Mouse (Mus musculus) ES-E14 (cell line): ENCODE results near the gene Amz2. TPM values are rescaled to one million over a fixed set of nuclear protein-coding genes. Genes with fewer than 3 reads are reported as not detected.

Experiments
- DNase-seq: peaks from one replicate; pipeline ENCODE4 v3.0.0-alpha.2; 2013; ENCODE audit warnings: low read depth, low spot score
- H3K27ac ChIP-seq: 2 replicates; pipeline ENCODE4 v1.5.1; 2012; ENCODE audit warnings: low read depth, mild to moderate bottlenecking, low read length, moderate library complexity, mixed read lengths; ENCODE audit not compliant: poor library complexity, insufficient read depth, severe bottlenecking
- H3K36me3 ChIP-seq: 2 replicates; pipeline ENCODE4 v1.6.1; 2012; ENCODE audit warnings: mild to moderate bottlenecking, low read length, moderate library complexity, mixed read lengths; ENCODE audit not compliant: control insufficient read depth, poor library complexity, insufficient read depth, severe bottlenecking
- H3K4me1 ChIP-seq, 2 experiments: fragments of 150-350 bp in 1 of 2; sonication (generic) in 1 of 2; 2 replicates each; pipeline ENCODE4 v1.6.1; 2012; ENCODE audit warnings: low read length in 2 of 2, mild to moderate bottlenecking in 1 of 2, mixed read lengths in 1 of 2; ENCODE audit not compliant: control insufficient read depth in 2 of 2, insufficient read depth in 2 of 2, poor library complexity in 1 of 2
- H3K4me3 ChIP-seq, 2 experiments: fragments of 150-350 bp in 1 of 2; sonication (generic) in 1 of 2; 2 replicates each; pipeline ENCODE4 v1.5.1; 2012; ENCODE audit warnings: low read length in 2 of 2, low read depth in 1 of 2, mild to moderate bottlenecking in 1 of 2, mixed read lengths in 1 of 2; ENCODE audit not compliant: insufficient read depth in 1 of 2, poor library complexity in 1 of 2, severe bottlenecking in 1 of 2
- H3K9ac ChIP-seq: 2 replicates; pipeline ENCODE4 v1.6.1; 2012; ENCODE audit warnings: low read depth, mild to moderate bottlenecking, low read length, mixed read lengths; ENCODE audit not compliant: poor library complexity, insufficient read depth, severe bottlenecking
- H3K9me3 ChIP-seq: fragments of 150-350 bp; sonication (generic); 2 replicates; pipeline ENCODE4 v1.6.1; 2012; ENCODE audit warnings: low read depth, mild to moderate bottlenecking, low read length; ENCODE audit not compliant: control insufficient read depth, insufficient read depth
- CHD2 ChIP-seq: IDR thresholded peaks from 2 replicates; pipeline ENCODE4 v1.6.1; 2014; ENCODE audit warnings: mild to moderate bottlenecking, low read depth, low read length, inconsistent platforms
- HCFC1 ChIP-seq: IDR thresholded peaks from 2 replicates; pipeline ENCODE4 v1.6.1; 2012; ENCODE audit warnings: low read length, inconsistent platforms, borderline replicate concordance; ENCODE audit not compliant: insufficient read depth
- MAFK ChIP-seq: IDR thresholded peaks from 2 replicates; pipeline ENCODE4 v1.6.1; 2014; ENCODE audit warnings: mild to moderate bottlenecking, low read depth, low read length, inconsistent platforms; ENCODE audit not compliant: insufficient read depth
- ZC3H11A ChIP-seq: IDR thresholded peaks from 2 replicates; pipeline ENCODE4 v1.6.1; 2012; ENCODE audit warnings: low read depth, mild to moderate bottlenecking, inconsistent platforms, low read length, borderline replicate concordance
- ZNF384 ChIP-seq: IDR thresholded peaks from 2 replicates; pipeline ENCODE4 v1.6.1; 2012; ENCODE audit warnings: low read depth, low read length, inconsistent platforms
- in situ Hi-C, 2 experiments: fragments of 600-800 bp; cut with MboI; formaldehyde crosslinking; loops; one replicate each; pipeline ENCODE4 v1.15.1; 2025; ENCODE audit warnings: low sequenced_read_pairs in 2 of 2, inconsistent platforms in 1 of 2; ENCODE audit not compliant: unreplicated experiment in 2 of 2
- total RNA-seq: library from RNA; depleted of rRNA; stranded (reverse); fragments of 300-350 nt; gene quantifications from 2 replicates; pipeline ENCODE4 v1.2.3, GENCODE M21; 2012

Amz2 gene
- total RNA-seq, 1 experiment: 20.1 TPM

- DNase-seq: no peak
- H3K4me1 ChIP-seq: peaks cover 2 to 19% of the 10 kb centered on the region in 2 experiments; a peak in 1 of 4 replicates
- H3K9ac ChIP-seq: peak overlapping the region; percentile 89
Observed at GRCm38 (mm10) chr11:109472821-109473170, 47.0 kb downstream of the Amz2 start.

GRCm38 (mm10) chr11:109473171-109474085, 47.7 kb downstream of the Amz2 start, which contains the start of the genes Arsg and Slc16a6:
Arsg (plus strand) TSS chr11:109473374.
Slc16a6 (minus strand) TSS chr11:109473598.
- peak within 1 kb of the TSS; percentile 89 for H3K9ac ChIP-seq
- peaks cover 2 to 21% of the 10 kb centered on the region in 2 experiments; a peak in 1 of 4 replicates for H3K4me1 ChIP-seq
- H3K36me3 ChIP-seq: no peaks in the 10 kb centered on the region; the same call in 1 of the 2 replicates
- peak within 1 kb of the TSS; percentile 88 for H3K27ac ChIP-seq
- H3K4me3 ChIP-seq: peak within 1 kb of the TSS; percentile 83 to 97
- peak; percentile 82 for DNase-seq
- no peaks in the 10 kb centered on the region for H3K9me3 ChIP-seq
- in situ Hi-C loops: no loop called here
- TF ChIP-seq ZNF384 (no peak), HCFC1 (0 out of 2 replicates have a peak, but pooled peaks have one; percentile 17), MAFK (peak; percentile 95), CHD2 (no peak), ZC3H11A (no peak)

More at GRCm38 (mm10) chr11:109472821-109473170, 47.0 kb downstream of the Amz2 start:
- H3K36me3 ChIP-seq: no peaks in the 10 kb centered on the region; the same call in 1 of the 2 replicates
- H3K9me3 ChIP-seq: no peaks in the 10 kb centered on the region
- peak overlapping the region; percentile 41; the same call in 1 of the 2 replicates for H3K27ac ChIP-seq
- TF ChIP-seq HCFC1 (no peak), MAFK (no peak), ZC3H11A (no peak), ZNF384 (0 out of 2 replicates have a peak, but pooled peaks have one; percentile 30)
- in situ Hi-C loops: no loop called here
- H3K4me3 ChIP-seq: peak overlapping the region; percentile 83 to 97

- H3K36me3 ChIP-seq: no peaks in the 10 kb centered on the region; the same call in 1 of the 2 replicates
- H3K27ac ChIP-seq: peak overlapping the region; percentile 88
- TF ChIP-seq MAFK (no peak), ZC3H11A (no peak), HCFC1 (no peak), CHD2 (no peak), ZNF384 (no peak)
- H3K4me1 ChIP-seq: peaks cover 2 to 21% of the 10 kb centered on the region in 2 experiments; a peak in 1 of 4 replicates
- peak; percentile 36 for DNase-seq
- H3K9ac ChIP-seq: peak overlapping the region; percentile 89
- H3K9me3 ChIP-seq: no peaks in the 10 kb centered on the region
- in situ Hi-C loops: no loop called here
- peak overlapping the region; percentile 83 to 97 for H3K4me3 ChIP-seq
Observed at GRCm38 (mm10) chr11:109474086-109474742, 48.5 kb downstream of the Amz2 start.

- H3K9me3 ChIP-seq: no peaks in the 10 kb centered on the region
- in situ Hi-C loops: no loop called here
- H3K36me3 ChIP-seq: no peaks in the 10 kb centered on the region
- peaks cover 2 to 19% of the 10 kb centered on the region in 2 experiments; a peak in 1 of 4 replicates for H3K4me1 ChIP-seq
- no peak overlapping the region for H3K27ac ChIP-seq
- DNase-seq: no peak
- H3K9ac ChIP-seq: peak overlapping the region; percentile 47; the same call in 1 of the 2 replicates
- TF ChIP-seq MAFK (no peak), HCFC1 (no peak), ZC3H11A (no peak), CHD2 (no peak), ZNF384 (no peak)
- peak overlapping the region in 1 of 2 experiments; percentile 13; a peak in 2 of 4 replicates for H3K4me3 ChIP-seq
Observed at GRCm38 (mm10) chr11:109474836-109475235, 49.1 kb downstream of the Amz2 start.
